Mouse (Mus musculus): ENCODE results near the gene Ubap1l. TPM values are rescaled to one million over a fixed set of nuclear protein-coding genes. Genes with fewer than 3 reads are reported as not detected.
"Not testable (repeated sequence)": the region's sequence is repeated elsewhere in the genome, so short reads cannot be mapped to it uniquely, and the experiment has no call there.

Ubap1l gene
- polyA plus RNA-seq, 1 experiment, result 0.43 TPM

DNA sequence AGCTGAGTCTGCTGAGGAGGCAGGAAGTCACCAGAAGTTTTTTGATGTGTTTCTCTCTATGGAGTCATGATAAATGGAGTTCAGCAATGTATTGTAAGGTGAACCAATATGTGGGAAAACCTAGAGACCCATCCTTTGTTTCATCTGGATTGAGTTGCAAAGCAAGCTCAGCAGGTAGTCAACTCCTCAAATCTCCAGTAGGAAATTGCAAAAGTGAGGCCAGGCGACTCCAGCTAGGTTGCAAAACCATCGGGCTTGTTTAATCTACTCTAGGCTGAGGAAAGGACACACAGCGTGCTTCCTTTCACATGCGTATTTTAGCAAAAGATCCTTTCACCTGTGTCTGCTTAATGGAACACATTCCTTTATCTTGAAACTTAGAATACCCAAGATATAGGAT lies 21.7 kb upstream of the Ubap1l start:
- Histone ChIP-seq H3K27me3 (ENCODE audit: control insufficient read depth, insufficient read depth, low read length) (no peaks in the 10 kb centered on the region), H3K36me3 (ENCODE audit: control insufficient read depth, insufficient read depth, low read length) (no peaks in the 10 kb centered on the region), H3K4me1 (ENCODE audit: control insufficient read depth, insufficient read depth, insufficient read length, low read length) (no peaks in the 10 kb centered on the region), H3K4me3 (ENCODE audit: low read depth, low read length) (no peak overlapping the region), H3K27ac (ENCODE audit: insufficient read depth, low read depth, low read length) (no peak overlapping the region)
- WGBS, result 91% methylated on average over 4 of the region's 4 CpGs
- no peak for TF ChIP-seq CTCF (IDR thresholded peaks at IDR 0.05; ENCODE audit: extremely low read depth, insufficient read length, insufficient replicate concordance, low read depth, low read length)
- no peak for TF ChIP-seq POLR2A (IDR thresholded peaks at IDR 0.05; ENCODE audit: low read depth, low read length)

DNA sequence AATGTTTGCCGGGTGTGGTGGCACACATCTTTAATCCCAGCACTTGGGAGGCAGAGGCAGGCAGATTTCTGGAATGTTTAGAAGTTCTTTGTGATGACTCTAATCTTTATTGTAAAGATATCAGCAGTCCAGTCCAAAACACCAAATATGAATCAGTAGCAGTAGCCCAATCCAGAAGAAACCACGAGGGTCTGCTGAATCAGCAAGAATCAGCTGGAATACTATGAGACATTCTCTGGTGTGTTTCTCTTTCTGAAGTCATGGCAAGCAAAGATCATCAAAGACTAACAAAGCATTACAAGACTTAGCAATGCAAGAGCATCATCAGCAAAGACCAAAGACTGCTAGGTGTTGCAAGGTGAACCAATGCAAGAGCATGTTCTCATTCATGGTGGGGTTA lies 20.4 kb upstream of the Ubap1l start:
- 82% methylated on average over 2 of the region's 2 CpGs for WGBS
- Histone ChIP-seq H3K4me1 (ENCODE audit: control insufficient read depth, insufficient read depth, insufficient read length, low read length) (no peaks in the 10 kb centered on the region), H3K27me3 (ENCODE audit: control insufficient read depth, insufficient read depth, low read length) (no peaks in the 10 kb centered on the region), H3K4me3 (ENCODE audit: low read depth, low read length) (no peak overlapping the region), H3K27ac (ENCODE audit: insufficient read depth, low read depth, low read length) (no peak overlapping the region), H3K36me3 (ENCODE audit: control insufficient read depth, insufficient read depth, low read length) (no peaks in the 10 kb centered on the region)
- TF ChIP-seq CTCF (IDR thresholded peaks at IDR 0.05; ENCODE audit: extremely low read depth, insufficient read length, insufficient replicate concordance, low read depth, low read length) (no peak), POLR2A (IDR thresholded peaks at IDR 0.05; ENCODE audit: low read depth, low read length) (no peak)

DNA sequence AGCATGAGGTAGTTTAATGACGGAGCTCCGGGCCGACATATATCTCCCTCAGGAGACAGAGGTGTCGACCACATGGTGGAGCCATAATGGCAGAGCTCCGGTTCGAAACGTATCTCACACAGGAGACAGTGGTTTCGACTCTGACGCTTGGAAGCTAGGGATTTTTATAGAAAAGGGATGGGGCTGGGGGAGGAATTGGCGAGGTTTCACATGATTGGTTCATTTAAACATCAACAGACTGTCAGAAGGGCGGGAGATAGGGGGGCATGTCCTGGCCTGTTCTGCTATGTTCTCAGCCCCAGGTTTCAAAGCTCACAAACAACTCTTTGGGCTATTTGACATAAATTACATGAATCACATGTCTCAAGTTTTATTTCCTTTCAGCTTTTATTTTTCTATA lies 15.4 kb upstream of the Ubap1l start:
- WGBS, result 69% methylated on average over 11 of the region's 11 CpGs
- H3K4me1 ChIP-seq (ENCODE audit: control insufficient read depth, insufficient read depth, insufficient read length, low read length), result not testable (repeated sequence)

DNA sequence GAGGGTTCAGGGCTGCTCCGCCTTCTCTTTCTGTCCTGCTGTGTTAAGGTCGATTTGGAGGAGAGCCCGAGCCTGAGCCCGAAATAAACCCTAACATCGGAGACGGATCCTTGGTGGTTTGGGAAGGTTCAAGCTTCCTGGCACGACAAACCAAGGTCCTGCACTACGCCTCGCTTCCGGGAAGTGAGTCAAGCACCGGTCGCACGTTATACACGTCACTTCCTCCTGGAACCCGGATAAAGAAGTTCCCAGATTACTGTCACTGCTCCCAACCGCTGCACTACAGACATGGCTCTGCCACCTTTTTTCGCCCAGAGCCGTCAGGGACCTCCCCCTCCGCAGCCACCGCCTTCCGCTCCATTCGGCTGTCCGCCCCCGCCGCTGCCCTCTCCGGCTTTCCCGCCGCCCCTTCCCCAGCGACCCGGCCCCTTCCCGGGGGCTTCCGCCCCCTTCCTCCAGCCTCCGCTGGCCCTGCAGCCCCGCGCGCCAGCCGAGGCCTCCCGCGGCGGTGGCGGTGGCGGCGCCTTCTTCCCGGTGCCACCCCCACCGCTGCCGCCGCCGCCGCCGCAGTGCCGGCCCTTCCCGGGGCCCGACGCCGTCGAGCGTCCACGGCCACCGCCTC lies 14.9 kb upstream of the Ubap1l start, which contains the start of gene Pdcd7:
Gene Pdcd7 (plus strand): TSS at position 251 of the 622 bp plus-strand sequence.
- TF ChIP-seq POLR2A (IDR thresholded peaks at IDR 0.05; ENCODE audit: low read depth, low read length) (no peak; the same call in 1 of the 2 replicates), CTCF (IDR thresholded peaks at IDR 0.05; ENCODE audit: extremely low read depth, insufficient read length, insufficient replicate concordance, low read depth, low read length) (no peak)
- Histone ChIP-seq H3K4me1 (ENCODE audit: control insufficient read depth, insufficient read depth, insufficient read length, low read length) (0 out of 2 replicates have a peak, but pooled peaks cover 3% of the 10 kb centered on the region), H3K27me3 (ENCODE audit: control insufficient read depth, insufficient read depth, low read length) (no peaks in the 10 kb centered on the region), H3K4me3 (ENCODE audit: low read depth, low read length) (peak within 1 kb of the TSS; percentile 95), H3K27ac (ENCODE audit: insufficient read depth, low read depth, low read length) (peak within 1 kb of the TSS; percentile 88), H3K36me3 (ENCODE audit: control insufficient read depth, insufficient read depth, low read length) (no peaks in the 10 kb centered on the region)
- 1% methylated on average over 57 of the region's 59 CpGs for WGBS

More for the DNA sequence above, 15.4 kb upstream of the Ubap1l start:
- not testable (repeated sequence) for H3K27me3 ChIP-seq (ENCODE audit: control insufficient read depth, insufficient read depth, low read length); H3K36me3 ChIP-seq (ENCODE audit: control insufficient read depth, insufficient read depth, low read length)
- H3K4me3 ChIP-seq (ENCODE audit: low read depth, low read length), result peak overlapping the region; percentile 95
- H3K27ac ChIP-seq (ENCODE audit: insufficient read depth, low read depth, low read length), result peak overlapping the region; percentile 21; the same call in 1 of the 2 replicates

DNA sequence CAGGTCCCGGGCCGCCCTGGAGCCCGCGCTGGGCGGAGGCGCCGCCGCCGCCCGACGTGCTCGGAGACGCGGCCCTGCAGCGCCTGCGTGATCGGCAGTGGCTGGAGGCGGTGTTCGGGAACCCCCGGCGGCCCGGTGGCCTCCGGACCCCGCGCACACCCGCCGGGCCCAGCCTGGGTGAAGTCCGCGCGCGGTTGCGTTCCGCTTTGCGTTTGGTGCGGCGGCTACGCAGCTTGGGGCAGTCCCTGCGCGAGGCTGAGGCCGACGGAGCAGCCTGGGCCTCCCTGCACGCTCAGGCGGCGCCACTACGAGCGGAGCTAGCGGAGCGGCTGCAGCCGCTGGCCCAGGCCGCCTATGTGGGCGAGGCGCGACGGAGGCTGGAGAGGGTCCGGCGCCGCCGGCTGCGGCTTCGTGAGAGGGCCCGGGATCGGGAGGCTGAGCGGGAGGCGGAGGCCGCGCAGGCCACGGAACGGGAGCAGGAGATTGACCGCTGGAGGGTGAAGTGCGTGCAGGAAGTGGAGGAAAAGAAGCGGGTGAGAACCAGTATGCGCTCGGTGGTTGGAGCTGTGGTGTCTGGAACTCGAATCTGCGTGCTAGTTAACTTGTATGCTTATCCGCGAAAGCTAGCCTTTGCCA lies 14.2 kb upstream of the Ubap1l start:
- H3K27ac ChIP-seq (ENCODE audit: insufficient read depth, low read depth, low read length), result peak overlapping the region; percentile 88
- WGBS, result under 1% methylated on average over 77 of the region's 77 CpGs
- H3K36me3 ChIP-seq (ENCODE audit: control insufficient read depth, insufficient read depth, low read length), result no peaks in the 10 kb centered on the region
- H3K4me1 ChIP-seq (ENCODE audit: control insufficient read depth, insufficient read depth, insufficient read length, low read length), result 0 out of 2 replicates have a peak, but pooled peaks cover 3% of the 10 kb centered on the region
- H3K4me3 ChIP-seq (ENCODE audit: low read depth, low read length), result peak overlapping the region; percentile 95
- no peaks in the 10 kb centered on the region for H3K27me3 ChIP-seq (ENCODE audit: control insufficient read depth, insufficient read depth, low read length)
- TF ChIP-seq POLR2A (IDR thresholded peaks at IDR 0.05; ENCODE audit: low read depth, low read length) (no peak; the same call in 1 of the 2 replicates), CTCF (IDR thresholded peaks at IDR 0.05; ENCODE audit: extremely low read depth, insufficient read length, insufficient replicate concordance, low read depth, low read length) (no peak)

DNA sequence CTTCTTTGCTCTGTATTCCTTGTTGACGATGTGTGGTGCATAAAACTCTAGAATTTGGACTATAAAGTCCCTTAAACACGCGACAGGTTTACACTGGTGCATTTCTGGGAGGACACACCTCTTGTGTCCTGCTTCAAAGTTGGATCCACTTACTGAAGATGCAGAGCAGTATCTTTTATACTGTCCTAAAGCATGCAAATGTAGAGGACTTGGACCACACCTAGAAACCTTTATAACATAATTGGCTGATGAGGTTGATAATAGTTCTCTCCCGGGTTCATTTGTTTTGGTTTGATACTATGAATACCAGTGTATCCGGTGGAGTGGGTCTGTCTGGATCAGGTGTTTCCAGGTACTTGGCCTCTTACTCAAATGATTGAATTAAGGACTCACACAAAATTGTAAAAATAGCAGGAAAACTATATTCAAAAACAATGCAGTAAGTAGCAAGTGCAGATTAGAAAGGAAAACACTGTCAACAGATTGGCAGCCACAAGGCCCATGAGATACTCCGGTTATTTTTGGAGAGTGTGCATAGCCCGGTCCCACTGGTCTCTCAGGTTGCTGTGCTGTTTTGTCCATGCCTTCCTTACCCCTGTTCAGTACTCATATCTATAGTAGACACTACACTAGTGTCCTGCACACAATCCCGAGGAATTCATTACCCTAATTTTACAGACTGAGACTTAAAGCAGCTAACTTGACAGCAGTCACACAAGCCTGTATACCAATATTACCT lies 13.6 kb upstream of the Ubap1l start:
- Histone ChIP-seq H3K27me3 (ENCODE audit: control insufficient read depth, insufficient read depth, low read length) (no peaks in the 10 kb centered on the region), H3K36me3 (ENCODE audit: control insufficient read depth, insufficient read depth, low read length) (no peaks in the 10 kb centered on the region), H3K4me3 (ENCODE audit: low read depth, low read length) (peak overlapping the region; percentile 95), H3K4me1 (ENCODE audit: control insufficient read depth, insufficient read depth, insufficient read length, low read length) (0 out of 2 replicates have a peak, but pooled peaks cover 3% of the 10 kb centered on the region), H3K27ac (ENCODE audit: insufficient read depth, low read depth, low read length) (peak overlapping the region; percentile 88)
- TF ChIP-seq CTCF (IDR thresholded peaks at IDR 0.05; ENCODE audit: extremely low read depth, insufficient read length, insufficient replicate concordance, low read depth, low read length) (no peak), POLR2A (IDR thresholded peaks at IDR 0.05; ENCODE audit: low read depth, low read length) (no peak)
- WGBS, result 19% methylated on average over 8 of the region's 8 CpGs

DNA sequence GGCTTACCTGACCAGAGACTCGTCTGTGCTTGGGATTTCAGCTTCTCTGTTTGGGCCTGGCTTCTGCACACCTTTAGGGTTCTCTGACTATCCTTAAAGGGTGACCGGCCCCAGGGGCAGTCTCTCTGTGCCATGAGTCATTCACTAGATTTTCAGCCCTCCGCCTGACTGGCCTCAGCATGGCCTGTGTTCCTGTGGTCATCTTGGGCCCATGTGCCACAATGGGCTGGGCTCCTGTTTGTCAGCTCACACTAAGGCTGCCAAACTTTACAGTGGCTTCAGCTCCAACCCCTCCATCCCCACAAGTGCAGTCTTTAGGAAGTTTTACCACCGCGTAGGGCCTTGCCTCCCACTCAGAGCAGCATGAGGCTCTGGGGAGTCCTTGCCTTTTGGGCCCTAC lies 7.6 kb upstream of the Ubap1l start:
- 91% methylated on average over 5 of the region's 5 CpGs for WGBS
- TF ChIP-seq POLR2A (IDR thresholded peaks at IDR 0.05; ENCODE audit: low read depth, low read length) (no peak), CTCF (IDR thresholded peaks at IDR 0.05; ENCODE audit: extremely low read depth, insufficient read length, insufficient replicate concordance, low read depth, low read length) (no peak)

More for the DNA sequence above, 7.6 kb upstream of the Ubap1l start:
- H3K27ac ChIP-seq (ENCODE audit: insufficient read depth, low read depth, low read length), result no peak overlapping the region
- H3K27me3 ChIP-seq (ENCODE audit: control insufficient read depth, insufficient read depth, low read length), result no peaks in the 10 kb centered on the region
- H3K36me3 ChIP-seq (ENCODE audit: control insufficient read depth, insufficient read depth, low read length), result peaks cover 25% of the 10 kb centered on the region
- 0 out of 2 replicates have a peak, but pooled peaks cover 3% of the 10 kb centered on the region for H3K4me1 ChIP-seq (ENCODE audit: control insufficient read depth, insufficient read depth, insufficient read length, low read length)
- no peak overlapping the region for H3K4me3 ChIP-seq (ENCODE audit: low read depth, low read length)
